Mouse (Mus musculus) liver, embryonic 14.5 days (tissue): ENCODE results near the gene Gapvd1.

Experiments
- CTCF ChIP-seq: IDR thresholded peaks from 2 replicates; pipeline ENCODE4 v1.5.1; 2016; ENCODE audit warnings: antibody characterized with exemption, low read depth, control low read depth
- EP300 ChIP-seq: IDR thresholded peaks from 2 replicates; pipeline ENCODE4 v1.6.1; 2016; ENCODE audit warnings: antibody characterized with exemption, low read depth

- TF ChIP-seq EP300 = no peak
- no peak for TF ChIP-seq CTCF
Observed at GRCm38 (mm10) chr2:34736626-34737025, 18.4 kb downstream of the Gapvd1 start.
